Mouse (Mus musculus) small intestine, adult 2 months (tissue): ENCODE results near the gene Aldoart1. TPM values are rescaled to one million over a fixed set of nuclear protein-coding genes. Genes with fewer than 3 reads are reported as not detected.

Experiments
- H3K27ac ChIP-seq: fragments of 200-500 bp; 2 replicates; pipeline ENCODE4 v1.5.1; 2012; ENCODE audit warnings: low read depth, low read length, control low read depth, inconsistent platforms; ENCODE audit not compliant: insufficient read depth
- H3K27me3 ChIP-seq: fragments of 200-500 bp; 2 replicates; pipeline ENCODE4 v1.6.1; 2012; ENCODE audit warnings: mild to moderate bottlenecking, moderate library complexity, low read length, inconsistent platforms; ENCODE audit not compliant: control insufficient read depth, insufficient read depth
- H3K36me3 ChIP-seq: fragments of 200-500 bp; 2 replicates; pipeline ENCODE4 v1.6.1; 2012; ENCODE audit warnings: mild to moderate bottlenecking, low read length, control low read depth, inconsistent platforms; ENCODE audit not compliant: control insufficient read depth, insufficient read depth
- H3K4me1 ChIP-seq: fragments of 200-500 bp; 2 replicates; pipeline ENCODE4 v1.6.1; 2012; ENCODE audit warnings: low read length, inconsistent platforms, mixed read lengths; ENCODE audit not compliant: control insufficient read depth, insufficient read depth, insufficient read length
- H3K4me3 ChIP-seq: fragments of 200-500 bp; 2 replicates; pipeline ENCODE4 v1.5.1; 2012; ENCODE audit warnings: low read depth, mild to moderate bottlenecking, control low read depth, inconsistent platforms, low read length, moderate library complexity
- CTCF ChIP-seq: fragments of 200-500 bp; IDR thresholded peaks from 2 replicates; pipeline ENCODE4 v1.5.1; 2012; ENCODE audit warnings: low read depth, mild to moderate bottlenecking, control low read depth, inconsistent platforms, low read length, moderate library complexity, mixed read lengths; ENCODE audit not compliant: insufficient replicate concordance, insufficient read length; ENCODE audit errors: extremely low read depth
- POLR2A ChIP-seq: fragments of 200-500 bp; IDR thresholded peaks from 2 replicates; pipeline ENCODE4 v1.6.1; 2012; ENCODE audit warnings: low read depth, mild to moderate bottlenecking, control low read depth, inconsistent platforms, low read length, moderate library complexity
- WGBS: fragments of 180-500 bp; shearing (Covaris S2); methylation state at CpG from one replicate; pipeline ENCODE4 v1.1.7; 2018; 5-methylcytosine and 5-hydroxymethylcytosine counted together
- polyA plus RNA-seq: library from polyadenylated mRNA; depleted of rRNA; stranded (reverse); fragments of >200 nt; gene quantifications from 2 replicates; pipeline ENCODE4 v1.2.3, GENCODE M21; 2012; rRNA removed

Gene Aldoart1
- not detected in 2 replicates for polyA plus RNA-seq

DNA sequence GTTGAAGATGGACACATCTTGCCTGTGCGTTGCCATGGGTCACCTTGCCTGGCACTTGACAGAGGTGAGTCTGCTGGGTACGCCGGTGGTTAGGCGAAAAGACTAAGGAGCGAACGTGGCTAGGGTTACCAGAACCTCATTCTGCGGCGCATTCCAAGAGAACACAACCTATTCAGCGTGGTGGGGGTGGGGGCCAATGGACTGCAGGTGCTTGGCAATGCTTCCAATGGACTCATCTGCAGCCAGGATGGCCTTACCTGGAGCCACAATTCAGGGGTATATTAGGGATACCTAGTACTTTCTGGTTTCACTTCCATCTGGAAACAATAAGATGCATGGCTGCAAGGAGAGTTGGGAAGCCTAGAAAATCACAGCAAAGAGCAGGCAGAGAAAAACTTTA lies at the start of gene Aldoart1:
Gene Aldoart1 (minus strand): TSS at position 101 of the 400 bp plus-strand sequence.
- Histone ChIP-seq H3K27ac (no peak within 1 kb of the TSS), H3K4me3 (no peak within 1 kb of the TSS), H3K4me1 (no peaks in the 10 kb centered on the region), H3K27me3 (no peaks in the 10 kb centered on the region), H3K36me3 (no peaks in the 10 kb centered on the region)
- 89% methylated on average over 9 of the region's 9 CpGs for WGBS
- TF ChIP-seq POLR2A = no peak
- no peak for TF ChIP-seq CTCF

- no peak overlapping the region for H3K27ac ChIP-seq
- no peak for TF ChIP-seq POLR2A
- no peak for TF ChIP-seq CTCF
- no peaks in the 10 kb centered on the region for H3K4me1 ChIP-seq
- H3K36me3 ChIP-seq = no peaks in the 10 kb centered on the region
- WGBS = 38% methylated on average over 1 of the region's 1 CpGs
- H3K4me3 ChIP-seq = no peak overlapping the region
- H3K27me3 ChIP-seq = no peaks in the 10 kb centered on the region
Measured at GRCm38 (mm10) chr4:72901566-72901965, 49.1 kb upstream of the Aldoart1 start.

GRCm38 (mm10) chr4:72865371-72866075 lies 13.1 kb upstream of the Aldoart1 start:
- Histone ChIP-seq H3K36me3 (no peaks in the 10 kb centered on the region), H3K27ac (no peak overlapping the region), H3K4me3 (no peak overlapping the region), H3K27me3 (no peaks in the 10 kb centered on the region), H3K4me1 (no peaks in the 10 kb centered on the region)
- WGBS = 34% methylated on average over 2 of the region's 2 CpGs
- TF ChIP-seq POLR2A (no peak), CTCF (no peak)

DNA sequence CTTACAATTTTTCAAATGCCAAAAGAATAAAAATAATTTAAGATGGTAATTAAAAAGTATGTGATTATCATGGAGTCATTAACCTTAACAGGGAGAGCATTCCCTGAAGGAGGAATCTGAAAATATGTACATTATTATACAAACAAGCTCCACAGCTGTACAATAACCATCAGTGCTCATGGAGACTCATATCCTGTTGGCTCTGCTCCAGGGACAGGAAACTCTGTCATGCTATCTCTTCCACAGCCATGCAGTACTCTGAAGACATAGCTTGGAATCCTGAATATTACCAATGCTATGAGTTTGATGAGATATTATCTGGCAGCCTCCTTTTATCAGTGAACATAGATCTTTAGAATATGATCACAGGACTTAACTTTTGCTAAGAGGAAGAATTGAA lies 8.2 kb downstream of the Aldoart1 start:
- TF ChIP-seq POLR2A (no peak), CTCF (no peak)
- no peaks in the 10 kb centered on the region for H3K27me3 ChIP-seq
- no peaks in the 10 kb centered on the region for H3K36me3 ChIP-seq
- H3K27ac ChIP-seq = no peak overlapping the region
- H3K4me3 ChIP-seq = no peak overlapping the region
- no peaks in the 10 kb centered on the region for H3K4me1 ChIP-seq

- Histone ChIP-seq H3K27me3 (no peaks in the 10 kb centered on the region), H3K36me3 (no peaks in the 10 kb centered on the region), H3K4me1 (no peaks in the 10 kb centered on the region), H3K27ac (no peak overlapping the region), H3K4me3 (no peak overlapping the region)
- no peak for TF ChIP-seq CTCF
- no peak for TF ChIP-seq POLR2A
Measured at GRCm38 (mm10) chr4:72843025-72843424, 9.4 kb downstream of the Aldoart1 start.

- Histone ChIP-seq H3K27ac (no peak overlapping the region), H3K4me1 (no peaks in the 10 kb centered on the region), H3K36me3 (no peaks in the 10 kb centered on the region), H3K4me3 (no peak overlapping the region), H3K27me3 (no peaks in the 10 kb centered on the region)
- TF ChIP-seq CTCF (no peak), POLR2A (no peak)
- WGBS = 53% methylated on average over 2 of the region's 2 CpGs
Measured at GRCm38 (mm10) chr4:72836430-72836829, 16.0 kb downstream of the Aldoart1 start.

DNA sequence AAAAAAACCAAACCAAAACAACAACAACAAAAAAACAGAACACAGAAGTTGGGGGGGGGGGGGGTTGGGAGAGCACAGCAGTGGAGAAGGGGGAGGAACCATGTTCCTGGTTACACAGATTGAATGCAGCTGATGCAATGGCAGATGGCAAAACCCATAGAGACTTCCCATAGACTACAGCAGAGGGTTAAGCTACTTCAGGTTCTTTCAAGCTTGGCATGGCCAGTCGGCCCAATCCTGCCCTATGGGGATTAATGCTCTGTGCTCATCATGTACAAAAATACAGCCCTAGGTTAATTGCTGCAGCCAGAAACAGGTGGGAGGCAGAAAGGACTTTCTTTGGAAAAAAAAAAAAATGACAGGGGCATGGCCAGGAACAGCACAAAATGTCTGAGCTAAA lies 17.0 kb downstream of the Aldoart1 start:
- WGBS = 55% methylated on average over 1 of the region's 1 CpGs
- Histone ChIP-seq H3K4me1 (no peaks in the 10 kb centered on the region), H3K27me3 (no peaks in the 10 kb centered on the region), H3K27ac (no peak overlapping the region), H3K36me3 (no peaks in the 10 kb centered on the region), H3K4me3 (no peak overlapping the region)
- TF ChIP-seq CTCF = no peak
- TF ChIP-seq POLR2A = no peak
